Mouse (Mus musculus) cerebellum, postnatal 10 days (tissue): ENCODE data around the gene Col6a6.
A peak's percentile ranks its signal among the peaks of the same experiment; 100 is the strongest.
"Not testable (repeated sequence)": the region's sequence is repeated elsewhere in the genome, so short reads cannot be mapped to it uniquely, and the experiment has no call there.

Experiments used
- DNase-seq, 2 experiments: peaks; one replicate each; pipeline ENCODE4 v3.0.0; 2021; ENCODE audit warnings: mixed read lengths in 2 of 2

Col6a6 gene

DNA sequence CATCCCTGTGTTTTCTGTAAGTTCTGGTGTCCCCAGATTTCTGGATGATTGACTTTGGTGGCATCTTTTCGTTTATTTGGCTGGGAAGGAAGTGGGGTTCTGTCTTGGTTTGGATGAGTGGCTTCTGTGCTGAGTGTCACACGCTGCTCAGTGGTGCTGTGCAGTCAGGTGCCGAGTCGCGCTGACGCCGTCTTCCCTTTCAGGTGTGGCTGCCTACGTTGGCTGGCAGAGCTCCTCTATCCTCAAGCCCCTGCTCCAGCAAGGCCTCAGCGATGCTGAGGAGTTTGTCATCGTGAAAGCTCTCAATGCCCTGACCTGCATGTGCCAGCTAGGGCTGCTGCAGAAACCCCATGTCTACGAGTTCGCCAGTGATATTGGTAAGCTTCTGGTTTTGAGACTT, 169.7 kb downstream of the Col6a6 start:
- no peak for DNase-seq

DNA sequence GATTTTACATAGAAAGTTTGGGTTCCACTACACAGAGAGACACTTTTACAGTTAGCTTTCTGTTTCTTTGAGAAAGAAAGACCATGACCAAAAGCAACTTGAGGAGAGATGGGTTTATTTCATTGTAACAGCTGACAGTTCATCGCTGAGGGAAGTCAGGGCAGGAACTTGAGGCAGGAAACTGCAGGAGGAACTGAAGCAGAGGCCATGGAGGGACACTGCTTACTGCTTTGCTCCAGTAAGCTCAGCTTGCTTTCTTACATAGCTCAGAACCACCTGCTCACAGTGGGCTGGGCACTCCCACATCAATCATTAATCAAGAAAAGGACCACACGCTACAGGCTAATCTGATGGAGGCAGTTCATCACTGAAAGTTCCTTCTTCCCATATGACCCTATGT, 171.8 kb downstream of the Col6a6 start:
- no peak for DNase-seq

DNA sequence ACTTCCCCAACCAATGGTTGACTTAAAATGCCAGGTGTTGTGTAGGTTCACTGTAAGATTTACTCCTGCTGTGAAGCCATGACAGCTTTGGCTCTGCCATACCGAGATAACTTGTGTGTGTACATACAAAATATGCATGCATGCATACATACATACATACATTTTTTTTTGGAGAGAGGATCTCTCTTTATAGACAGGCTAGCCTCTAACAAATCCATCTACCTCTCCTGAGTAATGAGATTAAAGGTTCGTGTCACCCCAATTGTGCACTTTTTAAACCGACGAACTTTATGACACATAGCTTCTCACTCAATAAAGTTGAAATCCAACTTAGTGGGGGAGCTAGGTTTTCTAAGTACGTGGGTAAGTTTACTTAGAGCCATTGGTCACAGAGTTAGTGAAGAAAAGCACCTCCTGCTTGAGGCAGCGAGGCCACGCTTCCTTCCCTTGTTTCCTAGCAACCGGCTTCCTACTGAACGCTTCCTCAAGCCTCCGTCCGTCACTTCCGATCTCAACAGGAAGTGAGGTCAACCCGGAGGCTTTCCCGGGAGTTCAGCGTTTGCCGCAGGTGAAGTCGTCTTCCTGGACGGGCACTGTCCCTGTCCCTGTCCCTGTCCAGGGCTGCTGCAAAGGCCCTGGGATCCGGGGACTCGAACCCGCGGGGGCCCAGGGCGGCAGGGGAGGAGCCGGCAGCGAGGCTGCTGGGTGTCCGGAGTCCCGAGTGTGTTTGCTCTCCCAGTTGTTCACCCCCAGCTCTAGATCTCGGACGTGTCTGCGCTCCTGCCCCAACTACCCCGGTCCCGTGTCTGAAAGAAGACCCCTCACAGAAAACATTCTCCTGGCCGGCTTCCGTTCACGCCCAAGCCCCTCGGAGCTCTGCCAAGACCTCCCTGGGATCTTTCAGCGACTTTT, 185.2 kb downstream of the Col6a6 start, which contains the start of gene Pik3r4:
TSS of gene Pik3r4 (plus strand) at position 519 of the 912 bp plus-strand sequence.
- DNase-seq, result peak; percentile 89

DNA sequence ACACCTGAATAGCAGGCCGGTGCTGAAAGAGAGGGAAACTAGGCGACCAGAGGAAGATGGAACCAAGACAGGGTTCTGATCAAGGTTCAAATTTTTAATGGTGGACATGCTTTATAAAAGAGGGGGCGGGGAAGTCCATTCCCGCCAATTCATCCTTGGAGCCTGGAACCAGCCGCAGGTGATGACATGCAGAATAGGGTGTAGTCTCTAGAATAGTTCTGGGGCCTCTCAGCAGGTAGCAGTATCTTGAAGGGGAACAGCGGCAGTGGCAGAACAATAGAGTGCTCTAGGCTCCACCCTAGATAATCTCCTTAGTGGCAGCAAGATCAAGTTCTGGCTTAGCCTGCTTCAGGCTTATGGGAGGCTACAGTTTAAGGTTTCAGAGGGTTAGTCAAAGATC, 186.6 kb downstream of the Col6a6 start:
- not testable (repeated sequence) for DNase-seq
